Mouse (Mus musculus) neutrophil, adult 5-6 weeks (primary cell): Measurements from ENCODE around the gene Arhgap9. TPM values are rescaled to one million over a fixed set of nuclear protein-coding genes. Genes with fewer than 3 reads are reported as not detected.
A peak's percentile ranks its signal among the peaks of the same experiment; 100 is the strongest.

Source experiments
- ATAC-seq: fragments of 151-379, 151-347 bp; 2 replicates; pipeline ENCODE4 v1.8.0; 2017; ENCODE audit warnings: mild to moderate bottlenecking, moderate TSS enrichment; ENCODE audit not compliant: insufficient number of reproducible peaks, poor library complexity, low FRiP score, severe bottlenecking; ENCODE audit errors: extremely low read depth
- total RNA-seq: library from RNA; stranded (forward); fragments of 200-1000 nt; gene quantifications from 2 replicates; pipeline ENCODE4 v1.2.3, GENCODE M21; 2017

Arhgap9 gene
- total RNA-seq, result 146 and 150 TPM in 2 replicates

DNA sequence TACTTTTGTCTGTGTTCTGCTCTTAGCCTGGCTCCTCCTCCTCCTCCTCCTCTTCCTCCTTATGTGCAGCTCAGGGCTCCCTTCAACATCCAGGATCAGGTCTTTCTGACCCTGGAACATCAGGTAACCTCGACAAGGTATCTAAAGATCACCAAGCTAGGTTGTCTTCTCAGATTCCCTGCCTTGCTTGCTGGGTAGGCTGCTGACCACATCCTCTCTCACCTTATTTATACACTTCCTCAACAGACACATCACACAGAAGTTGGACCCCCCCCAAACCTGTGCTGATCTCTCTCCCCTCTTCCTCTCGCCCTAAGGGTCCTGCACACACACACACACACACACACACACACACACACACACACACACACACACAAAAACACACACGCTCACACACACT, at the start of gene Arhgap9:
Gene Arhgap9, plus strand, starts transcription at position 344 of the 400 bp plus-strand sequence.
- peak; percentile 40; the same call in 1 of the 2 replicates for ATAC-seq

DNA sequence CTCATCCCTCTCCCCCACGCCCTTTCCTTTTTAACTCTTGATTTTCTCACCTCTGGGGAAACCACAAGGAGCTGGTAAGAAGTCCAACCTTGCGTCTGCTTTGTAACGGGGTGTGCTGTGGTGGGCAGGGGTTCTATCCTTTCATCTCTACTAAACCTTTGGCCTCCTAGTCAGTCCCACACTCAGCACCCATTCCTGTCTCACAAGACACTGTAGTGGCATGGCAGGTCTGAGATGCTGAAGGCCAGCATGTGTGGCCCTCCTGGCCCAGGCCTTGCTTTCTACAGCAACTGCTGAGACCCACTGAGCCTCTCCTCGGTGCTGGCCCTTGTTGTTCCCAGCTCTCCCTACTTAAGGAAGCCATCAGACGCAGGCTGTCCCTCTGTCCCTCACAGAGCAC, 49.4 kb upstream of the Arhgap9 start:
- ATAC-seq, result no peak

DNA sequence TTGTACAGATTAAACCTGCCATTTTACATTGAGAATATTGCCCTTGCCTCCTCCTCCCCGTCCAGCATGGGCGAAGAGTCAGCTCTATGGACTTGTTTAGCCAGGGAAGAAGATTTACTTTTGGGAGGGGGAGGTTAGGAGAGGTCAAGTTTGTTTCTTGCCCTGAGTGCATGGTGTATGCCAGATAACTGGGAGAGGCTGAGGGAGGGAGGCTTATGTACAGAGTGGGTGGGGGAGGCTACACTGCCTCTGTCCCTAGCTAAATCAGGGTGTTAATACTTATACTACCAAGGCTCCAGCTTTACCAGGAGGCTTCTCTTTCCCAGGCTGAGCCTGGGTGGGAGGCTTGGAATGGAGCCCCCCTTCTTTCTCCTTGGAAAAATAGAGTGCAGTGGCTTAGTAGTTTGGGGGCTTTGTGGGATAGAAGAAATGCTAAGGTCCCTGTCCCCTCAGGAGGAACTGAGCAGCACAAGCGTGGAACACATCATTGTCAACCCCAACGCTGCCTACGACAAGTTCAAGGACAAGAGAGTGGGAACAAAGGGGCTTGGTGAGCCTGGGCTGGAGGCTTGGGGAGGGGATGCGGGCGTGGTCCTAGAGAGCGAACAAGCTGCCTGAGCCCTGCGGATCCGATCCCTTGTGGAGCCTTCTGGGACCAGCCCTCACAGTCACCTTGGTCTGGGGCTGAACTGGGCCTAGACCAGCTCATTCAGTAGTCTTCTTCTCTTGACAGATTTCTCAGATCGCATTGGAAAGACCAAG, 47.3 kb upstream of the Arhgap9 start:
- no peak for ATAC-seq

DNA sequence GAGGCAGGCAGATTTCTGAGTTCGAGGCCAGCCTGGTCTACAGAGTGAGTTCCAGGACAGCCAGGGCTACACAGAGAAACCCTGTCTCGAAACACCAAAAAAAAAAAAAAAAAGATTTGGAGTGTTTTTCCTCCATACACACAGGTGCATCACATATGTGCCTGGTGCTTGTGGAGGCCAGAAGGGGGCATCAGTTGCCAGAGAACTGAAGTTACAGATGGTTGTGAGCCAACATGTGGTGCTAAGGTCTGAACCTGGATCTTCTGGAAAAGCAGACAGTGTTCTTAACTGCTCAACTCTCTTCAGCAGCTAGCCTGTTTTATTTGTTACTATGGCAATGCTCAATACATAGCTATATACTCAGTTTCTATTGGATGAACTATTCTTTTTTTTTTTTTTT, 42.0 kb upstream of the Arhgap9 start:
- no peak for ATAC-seq

- no peak for ATAC-seq
Measured at GRCm38 (mm10) chr10:127281316-127281715, 40.4 kb upstream of the Arhgap9 start.

DNA sequence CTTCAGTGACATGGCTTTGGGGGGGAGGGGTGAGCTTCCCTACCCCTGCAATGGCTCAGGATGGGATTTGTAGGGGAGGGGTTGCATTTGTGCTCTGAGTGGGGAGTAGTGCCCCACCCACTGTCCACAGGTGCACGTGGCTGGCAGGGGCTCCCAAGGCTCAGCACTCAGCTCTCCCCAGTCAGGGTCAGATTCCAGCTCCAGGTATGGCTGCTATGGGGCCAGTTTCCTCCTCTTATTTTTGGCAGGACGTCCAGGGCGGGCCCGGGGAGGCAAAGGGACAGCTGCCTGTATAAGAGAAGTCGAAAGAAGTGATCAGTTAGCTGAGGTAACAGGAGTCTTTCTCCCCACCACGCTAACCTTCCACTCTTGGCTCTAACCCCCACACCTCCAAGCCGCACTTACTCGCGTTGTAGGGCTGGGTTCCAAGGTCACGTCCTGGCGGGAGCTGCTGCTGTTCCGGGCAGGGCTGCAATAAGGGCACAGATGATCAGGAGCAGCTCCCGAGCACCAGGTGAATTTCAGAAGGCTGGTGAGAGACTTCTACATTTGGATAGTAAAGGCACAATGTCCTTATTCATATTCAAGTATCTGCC, 39.0 kb upstream of the Arhgap9 start:
- ATAC-seq, result no peak

DNA sequence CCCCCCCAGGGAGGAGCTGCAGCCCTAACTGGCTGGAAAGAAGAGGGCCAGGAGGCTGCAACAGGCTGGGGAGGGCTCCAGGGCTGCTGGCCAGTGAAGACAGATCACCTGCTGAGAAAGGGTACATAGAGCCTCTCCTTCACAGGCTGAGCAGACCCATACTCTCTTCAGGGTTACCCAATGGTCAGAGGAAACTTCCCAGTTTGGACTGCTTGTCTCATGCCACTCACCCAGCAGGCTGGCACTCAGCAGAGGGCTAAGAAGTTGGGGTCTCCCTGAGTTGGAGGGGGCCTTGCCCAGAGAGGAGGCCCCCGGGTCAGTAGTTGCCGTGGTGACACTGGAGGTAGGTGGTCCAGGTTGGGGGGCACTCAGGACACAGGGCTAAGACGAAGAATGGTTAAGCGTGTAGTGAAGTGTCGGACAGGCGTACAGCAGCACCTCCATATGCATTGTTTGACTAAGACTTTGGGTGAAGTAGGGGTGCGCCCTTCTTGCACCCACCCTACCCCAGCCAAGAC, 37.6 kb upstream of the Arhgap9 start:
- no peak for ATAC-seq

DNA sequence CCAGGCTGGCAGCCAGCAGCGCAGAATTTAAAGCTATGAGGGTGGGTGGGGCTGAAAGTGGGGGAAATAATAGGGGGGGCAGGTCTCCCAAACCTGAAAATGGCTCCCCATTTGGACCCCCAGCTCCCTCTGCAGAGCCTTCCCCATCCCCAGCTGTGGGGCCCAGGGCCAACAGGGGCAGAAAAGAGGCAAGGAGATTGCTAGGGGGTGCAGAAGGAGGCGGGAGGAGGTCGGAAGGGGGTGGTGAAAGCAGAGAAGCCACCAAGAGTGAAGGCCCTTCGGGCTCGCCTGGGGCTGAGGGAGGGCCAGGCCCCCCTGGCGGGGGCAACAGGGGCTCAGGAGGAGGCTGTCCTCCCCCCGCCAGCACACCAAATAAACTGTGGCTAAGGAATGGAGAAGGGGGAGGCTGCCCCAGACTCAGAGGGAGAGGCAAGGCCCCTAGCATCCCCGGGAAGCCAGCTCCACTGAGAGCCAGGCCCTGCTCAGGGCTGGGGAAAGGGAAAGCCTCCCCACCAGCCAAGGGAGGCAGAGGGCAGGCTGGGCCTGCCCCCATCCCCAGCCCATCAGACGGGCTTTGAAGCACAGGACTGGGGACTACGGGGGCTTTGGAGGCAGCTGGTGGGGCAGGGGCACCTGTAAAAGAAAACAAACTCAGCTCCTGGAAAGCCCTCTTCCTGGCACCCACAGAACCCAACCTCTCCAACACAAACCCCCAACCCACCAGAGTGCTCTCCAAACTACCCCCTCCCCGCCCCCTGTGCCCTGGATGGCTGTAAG, 36.9 kb upstream of the Arhgap9 start:
- no peak for ATAC-seq

DNA sequence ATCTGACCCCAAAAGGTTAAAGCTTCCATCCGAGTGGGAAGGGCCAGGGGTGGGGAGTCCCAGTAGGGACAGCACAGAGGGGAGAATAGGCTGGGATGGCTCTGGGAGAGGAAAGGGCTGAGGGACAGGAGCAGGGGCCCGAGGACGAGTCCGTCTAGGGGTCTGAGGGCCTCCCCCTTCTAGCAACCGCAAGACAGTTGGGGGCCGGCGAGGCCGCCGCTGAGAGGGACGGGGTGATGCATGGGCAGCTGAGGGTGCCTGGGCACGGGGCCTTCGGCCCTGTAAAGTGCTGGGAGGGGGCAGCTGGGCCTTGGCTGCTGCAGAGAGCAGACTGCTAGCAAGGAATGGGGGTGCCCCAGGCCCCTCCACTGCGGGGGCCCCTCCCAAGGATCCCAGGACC, 36.1 kb upstream of the Arhgap9 start:
- ATAC-seq, result no peak

- no peak for ATAC-seq
Measured at GRCm38 (mm10) chr10:127286194-127286593, 35.6 kb upstream of the Arhgap9 start.

DNA sequence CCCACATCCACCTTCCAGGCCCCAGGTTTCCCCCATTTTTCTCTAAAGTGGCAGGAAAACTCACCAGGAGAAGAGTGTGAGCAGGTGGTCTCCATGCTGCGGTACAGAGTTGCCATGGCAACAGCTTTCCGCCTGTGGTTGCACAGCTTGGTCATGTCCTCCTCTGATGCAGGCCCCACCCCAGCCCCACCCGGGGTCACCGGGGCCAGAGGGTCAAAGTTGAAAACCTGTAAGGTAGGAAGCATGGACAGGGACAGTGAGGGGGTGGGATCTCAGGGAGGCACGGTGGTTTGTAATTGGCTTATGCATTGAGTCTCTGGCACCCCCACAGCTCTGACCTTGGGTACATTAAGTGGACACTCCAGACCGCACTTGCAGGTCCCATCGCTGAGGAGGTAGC, 35.0 kb upstream of the Arhgap9 start:
- ATAC-seq, result no peak

DNA sequence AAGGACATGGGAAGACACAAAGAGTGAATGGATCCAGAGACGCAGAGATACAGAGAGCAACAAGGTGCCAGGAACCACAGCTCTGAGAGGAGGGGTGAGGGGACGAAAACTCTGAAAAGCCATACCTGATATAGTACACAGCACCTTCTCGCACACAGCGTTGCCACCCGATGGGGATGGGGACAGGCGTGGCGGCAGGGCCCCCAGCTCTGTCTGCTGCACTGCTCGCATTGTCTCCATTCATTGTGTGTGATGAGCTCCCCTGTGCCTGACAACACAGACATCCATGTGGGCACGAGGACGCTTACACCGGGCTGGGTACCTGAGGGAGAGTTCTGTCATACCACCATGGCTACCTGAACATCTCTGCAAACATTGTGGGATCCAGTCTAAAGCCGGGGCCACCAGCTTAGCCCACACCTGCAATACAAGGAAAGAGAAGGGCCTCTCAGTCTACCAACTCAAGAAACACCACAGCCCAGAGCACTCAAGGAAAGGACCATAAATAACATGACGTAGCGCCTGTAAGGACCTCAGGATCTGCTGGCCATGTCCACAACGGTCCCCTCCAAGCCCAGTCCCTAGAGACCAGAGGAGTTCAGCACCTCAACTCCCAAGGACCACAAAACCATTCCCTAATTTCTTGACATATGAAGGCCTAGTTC, 34.4 kb upstream of the Arhgap9 start:
- no peak for ATAC-seq

GRCm38 (mm10) chr10:127287936-127288293, 33.8 kb upstream of the Arhgap9 start:
- ATAC-seq, result no peak

GRCm38 (mm10) chr10:127288328-127288799, 33.4 kb upstream of the Arhgap9 start:
- no peak for ATAC-seq

GRCm38 (mm10) chr10:127288800-127289572, 32.8 kb upstream of the Arhgap9 start, which contains the start of gene Mbd6:
Gene Mbd6 (minus strand): TSS chr10:127289018.
- peak; percentile 51 for ATAC-seq

- ATAC-seq, result no peak
Measured at GRCm38 (mm10) chr10:127289573-127290191, 32.1 kb upstream of the Arhgap9 start.

GRCm38 (mm10) chr10:127290307-127290929, 31.3 kb upstream of the Arhgap9 start:
- ATAC-seq, result peak; percentile 80
